Comparison of ENCODE assay signal across 8 mouse cellular contexts in genomic region chr2:128122491-128122890, GRCm38 (mm10). TPM values are rescaled to one million over a fixed set of nuclear protein-coding genes. Genes with fewer than 3 reads are reported as not detected.
A peak's percentile ranks its signal among the peaks of the same experiment; 100 is the strongest.
DNase-seq lines count a peak whose midpoint lies in the region; ATAC-seq and TF ChIP-seq lines count a peak whose summit lies in the region.

No protein-coding gene starts in this region.

- peak overlapping the region; percentile 8; the same call in 1 of the 2 replicates for H3K9ac ChIP-seq in forebrain, embryonic 14.5 days (ENCODE audit: low read length)
- no peak overlapping the region for H3K9ac ChIP-seq in hindbrain, embryonic 11.5 days (ENCODE audit: low read depth, low read length)

- intact Hi-C loops in left cerebral cortex, postnatal 14 days (cut with DNase I), result loop anchor here (1.0 kb wide), 1 partner anchor 274 kb away; no protein-coding TSS in a partner anchor

- TF ChIP-seq CTCF in bone marrow, adult 2 months (IDR thresholded peaks at IDR 0.05; ENCODE audit: control insufficient read depth, insufficient read depth, low read length), result peak; percentile 79

- no peak for TF ChIP-seq POLR2A in bone marrow, adult 2 months (IDR thresholded peaks at IDR 0.05; ENCODE audit: borderline replicate concordance, control insufficient read depth, low read depth, low read length)

- ATAC-seq in forebrain, embryonic 14.5 days, result no peak
- ATAC-seq in hindbrain, embryonic 11.5 days (ENCODE audit: low FRiP score), result no peak
- no peak for ATAC-seq in erythroid progenitor cell, adult 5-6 weeks (replicated peaks; ENCODE audit: low FRiP score, poor library complexity, severe bottlenecking)

- H3K4me3 ChIP-seq in bone marrow, adult 2 months (replicated peaks; ENCODE audit: control insufficient read depth, low read depth, low read length), result no peak overlapping the region
- H3K4me3 ChIP-seq in forebrain, embryonic 14.5 days (ENCODE audit: low read depth, low read length), result peak overlapping the region; percentile 67; the same call in 1 of the 2 replicates
- peak overlapping the region; percentile 74 for H3K4me3 ChIP-seq in hindbrain, embryonic 11.5 days (ENCODE audit: low read depth, low read length)
- peak overlapping the region; percentile 97 for H3K4me3 ChIP-seq in megakaryocyte, embryonic 14.5 days (replicated peaks)

- peak; percentile 83 for DNase-seq in ES-CJ7 (ENCODE audit: low read depth, low spot score)
- peak; percentile 85 for DNase-seq in forebrain, embryonic 14.5 days (ENCODE audit: low spot score)
- peak; percentile 73 for DNase-seq in hindbrain, embryonic 11.5 days (ENCODE audit: low spot score)
- peak; percentile 65 to 70 for DNase-seq in left cerebral cortex, postnatal 14 days (ENCODE audit: low spot score in 2 of 2)
- DNase-seq in right cerebral cortex, postnatal 10 days (ENCODE audit: low spot score in 2 of 2), result peak; percentile 63 to 76

- H3K36me3 ChIP-seq in forebrain, embryonic 14.5 days (ENCODE audit: control insufficient read depth, insufficient read depth, low read length), result no peaks in the 10 kb centered on the region
- H3K36me3 ChIP-seq in hindbrain, embryonic 11.5 days (ENCODE audit: control insufficient read depth, insufficient read depth, low read length), result no peaks in the 10 kb centered on the region
- no peaks in the 10 kb centered on the region for H3K36me3 ChIP-seq in megakaryocyte, embryonic 14.5 days (replicated peaks; ENCODE audit: low read length)

- peaks cover 30% of the 10 kb centered on the region for H3K27me3 ChIP-seq in forebrain, embryonic 14.5 days (replicated peaks; ENCODE audit: control insufficient read depth, insufficient read depth, low read length)
- H3K27me3 ChIP-seq in hindbrain, embryonic 11.5 days (ENCODE audit: control insufficient read depth, insufficient read depth, low read length), result peaks cover 29% of the 10 kb centered on the region
- H3K27me3 ChIP-seq in megakaryocyte, embryonic 14.5 days (replicated peaks), result peaks cover 76% of the 10 kb centered on the region

- under 1% methylated on average over 9 of the region's 9 CpGs for WGBS in bone marrow, adult 2 months
- WGBS in forebrain, embryonic 14.5 days, result 2% methylated on average over 9 of the region's 9 CpGs
- 1% methylated on average over 9 of the region's 9 CpGs for WGBS in hindbrain, embryonic 11.5 days

- H3K4me2 ChIP-seq in forebrain, embryonic 14.5 days (ENCODE audit: low read length), result peak overlapping the region; percentile 99
- H3K4me2 ChIP-seq in hindbrain, embryonic 11.5 days (replicated peaks; ENCODE audit: low read depth, low read length), result peak overlapping the region; percentile 100; the same call in 1 of the 2 replicates

- no peak overlapping the region for H3K27ac ChIP-seq in bone marrow, adult 2 months (ENCODE audit: control insufficient read depth, insufficient read depth, low read depth, low read length, poor library complexity)
- H3K27ac ChIP-seq in forebrain, embryonic 14.5 days (ENCODE audit: low read depth, low read length), result no peak overlapping the region
- no peak overlapping the region for H3K27ac ChIP-seq in hindbrain, embryonic 11.5 days (ENCODE audit: low read depth, low read length)

- H3K9me3 ChIP-seq in forebrain, embryonic 14.5 days (replicated peaks; ENCODE audit: control insufficient read depth, low read length), result no peaks in the 10 kb centered on the region
- no peaks in the 10 kb centered on the region for H3K9me3 ChIP-seq in hindbrain, embryonic 11.5 days (ENCODE audit: control insufficient read depth, low read length)
- no peaks in the 10 kb centered on the region for H3K9me3 ChIP-seq in megakaryocyte, embryonic 14.5 days

- H3K4me1 ChIP-seq in bone marrow, adult 2 months (ENCODE audit: control insufficient read depth, insufficient read depth, low read length), result peaks cover 2% of the 10 kb centered on the region
- H3K4me1 ChIP-seq in forebrain, embryonic 14.5 days (ENCODE audit: control insufficient read depth, insufficient read depth, low read length), result peaks cover 15% of the 10 kb centered on the region; the same call in 1 of the 2 replicates
- H3K4me1 ChIP-seq in hindbrain, embryonic 11.5 days (replicated peaks; ENCODE audit: control insufficient read depth, insufficient read depth, low read length), result peaks cover 15% of the 10 kb centered on the region
- H3K4me1 ChIP-seq in megakaryocyte, embryonic 14.5 days, result peaks cover 52% of the 10 kb centered on the region

RNA-seq across cellular contexts. Expression of gene Bcl2l11, which starts 3.3 kb away (rescaled TPM):
- 7.6 and 10.2 TPM in 2 replicates for polyA plus RNA-seq in bone marrow, adult 2 months (2011; ENCODE audit: insufficient read depth, insufficient read length, low replicate concordance, missing spikeins)
- 6.6 and 8.2 TPM in 2 replicates for polyA plus RNA-seq in forebrain, embryonic 14.5 days (2014; fragmentation: Nextera tagmentation; extraction: Ambion mirVana)
- 15.7 and 17.2 TPM in 2 replicates for polyA plus RNA-seq in hindbrain, embryonic 11.5 days (2014; fragmentation: Nextera tagmentation; extraction: Ambion mirVana)
- total RNA-seq in left cerebral cortex, postnatal 14 days (2021), result 10 to 100 TPM in 1 of 2 experiments, 1 to 10 TPM in 1; 9.3 to 10.5 TPM
- polyA plus RNA-seq in megakaryocyte, embryonic 14.5 days (2012; ENCODE audit: insufficient read depth, low replicate concordance), result 13.1 and 21.8 TPM in 2 replicates
- 6.7 and 13.7 TPM in 2 replicates for total RNA-seq in erythroid progenitor cell, adult 5-6 weeks (2015; ENCODE audit: low replicate concordance)
- total RNA-seq in erythroid progenitor cell, adult 5-6 weeks (2017; ENCODE audit: low replicate concordance), result 17.2 and 20.7 TPM in 2 replicates
